Mouse (Mus musculus): ENCODE measurements around the gene Dnah9.
A peak's percentile ranks its signal among the peaks of the same experiment; 100 is the strongest.

Dnah9 gene

GRCm38 (mm10) chr11:65927962-65928361 is 240.4 kb downstream of the Dnah9 start:
- no peak for DNase-seq (ENCODE audit: low spot score in 2 of 2)

- no peak for DNase-seq (ENCODE audit: low spot score in 2 of 2)
Measured at GRCm38 (mm10) chr11:65918480-65919236, 249.7 kb downstream of the Dnah9 start.

- DNase-seq (ENCODE audit: low spot score in 2 of 2), result no peak
Measured at GRCm38 (mm10) chr11:65909195-65909594, 259.2 kb downstream of the Dnah9 start.

GRCm38 (mm10) chr11:65905487-65905886 is 262.9 kb downstream of the Dnah9 start:
- DNase-seq (ENCODE audit: low spot score in 2 of 2), result no peak

GRCm38 (mm10) chr11:65903944-65904343 is 264.4 kb downstream of the Dnah9 start:
- DNase-seq (ENCODE audit: low spot score in 2 of 2), result no peak

GRCm38 (mm10) chr11:65881465-65881864 is 286.9 kb downstream of the Dnah9 start:
- no peak for DNase-seq (ENCODE audit: low spot score in 2 of 2)

- DNase-seq (ENCODE audit: low spot score in 2 of 2), result no peak
Measured at GRCm38 (mm10) chr11:65877146-65877775, 291.1 kb downstream of the Dnah9 start.

- no peak for DNase-seq (ENCODE audit: low spot score in 2 of 2)
Measured at GRCm38 (mm10) chr11:65861476-65861875, 306.9 kb downstream of the Dnah9 start.

- DNase-seq (ENCODE audit: low spot score in 2 of 2), result no peak
Measured at GRCm38 (mm10) chr11:65852066-65852465, 316.3 kb downstream of the Dnah9 start.

- no peak for DNase-seq (ENCODE audit: low spot score in 2 of 2)
Measured at GRCm38 (mm10) chr11:65846446-65846845, 321.9 kb downstream of the Dnah9 start.

GRCm38 (mm10) chr11:65838999-65839398 is 329.4 kb downstream of the Dnah9 start:
- no peak for DNase-seq (ENCODE audit: low spot score in 2 of 2)

- no peak for DNase-seq (ENCODE audit: low spot score in 2 of 2)
Measured at GRCm38 (mm10) chr11:65824556-65824955, 343.8 kb downstream of the Dnah9 start.

- DNase-seq (ENCODE audit: low spot score in 2 of 2), result peak in 1 of 2 experiments; percentile 48
Measured at GRCm38 (mm10) chr11:65820877-65821276, 347.5 kb downstream of the Dnah9 start.

GRCm38 (mm10) chr11:65820280-65820679 is 348.1 kb downstream of the Dnah9 start:
- no peak for DNase-seq (ENCODE audit: low spot score in 2 of 2)

GRCm38 (mm10) chr11:65818193-65818592 is 350.2 kb downstream of the Dnah9 start:
- no peak for DNase-seq (ENCODE audit: low spot score in 2 of 2)

GRCm38 (mm10) chr11:65816237-65816636 is 352.1 kb downstream of the Dnah9 start:
- no peak for DNase-seq (ENCODE audit: low spot score in 2 of 2)

- DNase-seq (ENCODE audit: low spot score in 2 of 2), result no peak
Measured at GRCm38 (mm10) chr11:65814381-65814780, 354.0 kb downstream of the Dnah9 start.

GRCm38 (mm10) chr11:65812088-65812487 is 356.3 kb downstream of the Dnah9 start:
- no peak for DNase-seq (ENCODE audit: low spot score in 2 of 2)

GRCm38 (mm10) chr11:65807601-65808000 is 360.8 kb downstream of the Dnah9 start:
- no peak for DNase-seq (ENCODE audit: low spot score in 2 of 2)

GRCm38 (mm10) chr11:65806909-65807504 is 361.3 kb downstream of the Dnah9 start, which contains the start of gene Zkscan6:
Zkscan6 (plus strand) TSS chr11:65807175.
- peak; percentile 73 for DNase-seq (ENCODE audit: low spot score in 2 of 2)

GRCm38 (mm10) chr11:65806321-65806904 is 361.9 kb downstream of the Dnah9 start:
- peak in 1 of 2 experiments; percentile 14 for DNase-seq (ENCODE audit: low spot score in 2 of 2)

GRCm38 (mm10) chr11:65801899-65802298 is 366.5 kb downstream of the Dnah9 start:
- no peak for DNase-seq (ENCODE audit: low spot score in 2 of 2)

Measured in spleen, postnatal 14 days (tissue).